Mouse (Mus musculus) erythroblast, embryonic 14.5 days (primary cell): ENCODE results near the gene Igf2r. TPM values are rescaled to one million over a fixed set of nuclear protein-coding genes. Genes with fewer than 3 reads are reported as not detected.

ENCODE experiments used
- H3K27me3 ChIP-seq: 2 replicates; pipeline ENCODE4 v1.6.1; 2012; ENCODE audit warnings: inconsistent platforms; ENCODE audit not compliant: control insufficient read depth
- H3K36me3 ChIP-seq: 2 replicates; pipeline ENCODE4 v1.6.1; 2012; ENCODE audit warnings: mild to moderate bottlenecking, inconsistent platforms; ENCODE audit not compliant: control insufficient read depth
- H3K4me1 ChIP-seq: 2 replicates; pipeline ENCODE4 v1.6.1; 2012; ENCODE audit warnings: inconsistent platforms; ENCODE audit not compliant: control insufficient read depth
- H3K4me3 ChIP-seq: replicated peaks from 2 replicates; pipeline ENCODE3; 2012; ENCODE audit warnings: moderate library complexity, mild to moderate bottlenecking, inconsistent platforms
- H3K9me3 ChIP-seq: 2 replicates; pipeline ENCODE4 v1.6.1; 2012; ENCODE audit warnings: low read length, inconsistent platforms, mixed read lengths; ENCODE audit not compliant: control insufficient read depth
- GATA1 ChIP-seq: IDR thresholded peaks from 2 replicates; pipeline ENCODE4 v1.6.1; 2012; ENCODE audit warnings: low read length, inconsistent platforms, mixed read lengths
- TAL1 ChIP-seq: IDR thresholded peaks from 3 replicates; pipeline ENCODE4 v1.6.1; 2012; ENCODE audit warnings: low read length, inconsistent platforms, mixed read lengths
- polyA plus RNA-seq: library from polyadenylated mRNA; stranded (reverse); fragments of >175 nt; gene quantifications from 2 replicates; pipeline ENCODE4 v1.2.3, GENCODE M21; 2012

Igf2r gene
- polyA plus RNA-seq, 1 experiment: 0.26 TPM

DNA sequence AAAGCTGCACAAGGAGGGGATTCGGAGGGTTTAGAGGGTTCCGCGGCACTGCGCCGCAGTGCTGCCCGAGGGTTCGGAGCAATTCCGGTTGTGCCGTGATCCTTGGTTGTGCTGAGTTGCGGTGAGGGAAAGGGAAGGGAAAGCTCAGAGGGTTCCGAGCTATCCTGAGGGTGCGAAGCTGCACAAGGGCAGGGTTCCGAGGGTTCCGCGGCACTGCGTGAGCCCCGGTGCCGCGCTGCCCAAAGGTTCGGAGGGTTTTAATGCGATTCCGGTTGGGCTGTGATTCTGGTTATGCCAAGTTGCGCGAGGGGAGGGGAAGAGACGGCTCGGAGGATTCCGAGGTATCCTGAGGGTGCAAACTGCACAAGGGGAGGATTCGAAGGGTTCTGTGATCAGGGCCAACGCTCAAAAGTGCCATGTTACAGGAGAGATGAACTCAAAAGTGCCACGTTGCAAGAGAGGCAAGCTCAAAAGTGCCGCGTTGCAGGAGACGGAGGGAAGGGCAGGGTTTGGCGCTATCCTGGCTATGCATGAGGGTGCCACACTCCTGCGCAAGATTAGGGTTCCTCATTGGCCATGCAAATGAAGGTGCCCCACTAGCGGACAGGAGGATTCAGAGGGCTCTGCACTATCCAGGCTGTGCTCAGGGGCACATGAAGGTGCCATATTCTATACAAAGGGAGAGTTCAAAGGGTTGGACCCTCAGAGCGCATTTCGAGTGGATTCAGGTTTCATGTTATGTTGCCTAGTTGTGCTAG, 27.1 kb downstream of the Igf2r start:
- peak overlapping the region; percentile 60 for H3K4me3 ChIP-seq

DNA sequence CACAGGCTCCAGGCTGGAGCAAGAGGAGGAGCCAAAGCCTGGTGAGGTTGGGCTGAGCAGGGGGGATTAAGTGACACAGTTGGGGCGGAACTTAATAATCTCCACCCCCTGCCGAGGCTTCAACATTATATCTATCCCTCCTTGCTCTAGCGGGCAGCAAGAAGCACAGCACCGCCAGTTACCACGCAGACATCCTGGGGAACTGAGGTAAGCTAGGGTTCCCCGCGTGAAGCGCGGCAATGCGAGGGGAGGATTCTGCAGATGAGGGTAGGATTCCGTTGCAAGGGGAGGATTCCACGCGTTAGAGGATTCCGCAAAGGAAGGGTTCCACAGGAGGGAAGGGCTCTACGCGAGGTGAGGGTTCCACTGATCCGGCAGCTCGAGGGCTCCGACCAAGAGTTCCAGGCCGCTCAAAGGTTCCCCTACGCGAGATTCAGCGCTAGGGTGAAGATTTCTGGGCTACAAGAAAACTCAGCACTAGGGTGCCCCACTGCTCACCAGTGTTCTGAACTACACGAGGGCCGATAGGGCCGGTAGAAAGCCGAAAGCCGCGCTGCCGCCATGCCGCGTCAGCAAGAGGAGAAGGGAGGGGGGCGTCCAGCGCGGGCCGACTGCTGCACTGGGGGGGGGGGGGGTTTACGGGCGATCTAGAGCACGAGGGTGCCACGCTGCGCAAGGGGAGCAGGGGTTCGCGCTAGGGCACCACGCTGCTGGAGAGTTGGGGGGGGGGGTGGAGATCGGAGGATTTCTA, 28.1 kb downstream of the Igf2r start:
- Histone ChIP-seq H3K4me3 (peak overlapping the region; percentile 60), H3K4me1 (peaks cover 53% of the 10 kb centered on the region), H3K27me3 (peaks cover 11% of the 10 kb centered on the region), H3K36me3 (peaks cover 49% of the 10 kb centered on the region), H3K9me3 (peaks cover 17% of the 10 kb centered on the region)
- TF ChIP-seq TAL1 (no peak), GATA1 (no peak)

More for the DNA sequence above, 27.1 kb downstream of the Igf2r start:
- TF ChIP-seq GATA1 (no peak), TAL1 (no peak)
- Histone ChIP-seq H3K36me3 (peaks cover 45% of the 10 kb centered on the region), H3K27me3 (peaks cover 11% of the 10 kb centered on the region), H3K9me3 (peaks cover 17% of the 10 kb centered on the region), H3K4me1 (peaks cover 55% of the 10 kb centered on the region)

- Histone ChIP-seq H3K4me3 (no peak overlapping the region), H3K4me1 (peaks cover 43% of the 10 kb centered on the region), H3K27me3 (peaks cover 11% of the 10 kb centered on the region), H3K36me3 (peaks cover 47% of the 10 kb centered on the region), H3K9me3 (peaks cover 17% of the 10 kb centered on the region)
- TF ChIP-seq TAL1 (no peak), GATA1 (no peak)
Measured at GRCm38 (mm10) chr17:12740317-12740716, 29.1 kb downstream of the Igf2r start.

DNA sequence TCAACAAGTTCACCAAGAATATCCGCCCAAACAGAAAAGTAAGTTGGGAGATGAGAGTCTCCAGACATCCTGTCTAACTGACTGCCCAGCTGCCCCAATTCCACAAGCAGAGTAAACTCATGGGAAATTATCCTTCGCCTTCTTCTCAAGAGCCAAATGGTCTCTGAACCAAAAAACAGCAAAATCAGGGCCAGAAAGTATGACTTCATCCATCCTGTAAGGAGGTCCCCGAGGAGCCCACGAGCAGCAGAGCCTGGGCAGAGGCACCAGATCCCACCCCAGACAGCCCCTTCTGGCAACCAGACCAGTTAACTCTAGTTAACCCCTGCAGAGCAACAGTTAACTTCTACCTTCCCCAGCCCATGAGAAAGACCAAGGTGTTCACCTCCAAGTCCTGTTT, 29.9 kb downstream of the Igf2r start:
- peaks cover 12% of the 10 kb centered on the region for H3K27me3 ChIP-seq
- TF ChIP-seq TAL1: no peak
- no peak for TF ChIP-seq GATA1
- H3K36me3 ChIP-seq: peaks cover 44% of the 10 kb centered on the region
- peaks cover 17% of the 10 kb centered on the region for H3K9me3 ChIP-seq
- H3K4me3 ChIP-seq: no peak overlapping the region
- peaks cover 35% of the 10 kb centered on the region for H3K4me1 ChIP-seq

DNA sequence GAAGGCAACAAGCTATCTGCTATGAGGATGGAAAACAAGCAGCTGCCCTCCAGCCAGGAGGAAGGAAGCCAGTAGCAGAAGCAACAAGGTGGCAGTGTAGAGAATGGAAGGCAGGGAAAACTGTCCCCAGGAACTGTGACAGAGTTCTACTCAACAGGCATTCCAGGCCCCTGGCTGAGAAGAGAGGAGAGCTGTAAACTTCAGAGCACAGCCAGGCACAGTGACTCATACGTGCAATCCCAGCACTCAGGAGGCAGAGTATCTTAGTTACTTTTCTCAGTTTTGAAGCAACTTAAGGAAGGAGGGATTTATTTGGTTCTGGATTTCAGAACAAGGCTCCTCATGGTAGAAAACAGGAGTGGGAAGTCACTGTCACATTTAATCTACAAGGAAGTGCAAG, 31.5 kb downstream of the Igf2r start:
- Histone ChIP-seq H3K9me3 (peaks cover 16% of the 10 kb centered on the region), H3K27me3 (peaks cover 21% of the 10 kb centered on the region), H3K4me1 (peaks cover 29% of the 10 kb centered on the region), H3K36me3 (peaks cover 38% of the 10 kb centered on the region), H3K4me3 (no peak overlapping the region)
- TF ChIP-seq GATA1: no peak
- TF ChIP-seq TAL1: no peak

DNA sequence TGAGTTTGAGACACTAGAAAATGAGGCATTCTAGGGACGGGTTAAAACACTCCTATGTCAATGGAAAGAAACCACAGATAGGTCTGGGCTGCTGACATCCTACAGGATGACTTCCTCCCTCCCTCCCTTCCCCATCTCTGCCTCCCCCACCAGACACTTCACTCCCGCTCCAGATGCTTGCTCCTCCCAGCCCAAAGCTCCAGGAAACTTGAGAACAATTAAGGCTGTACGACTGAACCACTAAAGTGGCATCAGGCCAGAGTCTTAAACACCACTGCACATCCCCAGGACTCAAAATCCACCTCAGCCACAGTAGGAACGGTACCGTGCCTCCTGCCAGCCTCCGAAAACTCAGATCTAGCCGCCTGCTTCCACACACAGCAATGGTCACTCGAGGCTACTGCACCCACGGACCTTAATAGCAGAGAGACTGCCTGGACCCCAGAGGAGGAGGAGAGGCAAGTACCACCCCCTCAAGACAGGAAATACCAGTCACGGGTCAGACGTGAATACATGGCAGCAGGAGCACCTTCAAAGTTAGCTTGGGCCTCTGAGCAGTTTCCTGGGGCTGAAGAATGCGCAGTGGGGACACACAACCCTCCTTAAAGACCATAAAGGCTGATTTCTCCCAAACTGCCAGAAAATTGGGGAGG, 35.1 kb downstream of the Igf2r start:
- Histone ChIP-seq H3K4me3 (no peak overlapping the region), H3K9me3 (no peaks in the 10 kb centered on the region), H3K4me1 (peaks cover 3% of the 10 kb centered on the region; the same call in 1 of the 2 replicates), H3K36me3 (peaks cover 31% of the 10 kb centered on the region), H3K27me3 (peaks cover 10% of the 10 kb centered on the region)
- no peak for TF ChIP-seq TAL1

- peaks cover 34% of the 10 kb centered on the region for H3K36me3 ChIP-seq
- no peaks in the 10 kb centered on the region for H3K9me3 ChIP-seq
- H3K4me1 ChIP-seq: peaks cover 3% of the 10 kb centered on the region; the same call in 1 of the 2 replicates
- H3K27me3 ChIP-seq: peaks cover 10% of the 10 kb centered on the region
- no peak overlapping the region for H3K4me3 ChIP-seq
- TF ChIP-seq TAL1 (no peak), GATA1 (no peak)
Measured at GRCm38 (mm10) chr17:12733128-12733527, 36.3 kb downstream of the Igf2r start.

DNA sequence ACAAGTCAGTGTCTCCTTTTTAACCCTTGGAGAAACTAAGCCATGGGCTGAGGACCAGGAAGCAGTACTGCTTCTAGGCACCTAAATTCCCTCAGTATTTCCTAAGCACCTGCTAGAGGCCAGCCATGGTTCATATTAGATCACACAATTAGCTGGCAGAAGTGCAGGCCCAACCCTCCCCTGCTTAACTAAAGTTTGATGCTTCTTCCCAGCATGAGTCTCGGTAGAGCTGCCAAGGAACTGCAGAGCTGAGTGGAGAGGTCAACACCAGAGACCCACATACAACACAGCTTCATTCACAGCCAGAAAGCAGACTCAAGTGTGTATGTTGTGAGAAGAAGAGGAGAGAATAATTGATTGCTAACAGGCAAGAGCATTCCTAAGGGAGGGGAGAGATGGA, 40.9 kb downstream of the Igf2r start:
- peaks cover under 1% of the 10 kb centered on the region for H3K27me3 ChIP-seq
- no peaks in the 10 kb centered on the region for H3K9me3 ChIP-seq
- H3K4me3 ChIP-seq: no peak overlapping the region
- peaks cover 38% of the 10 kb centered on the region for H3K36me3 ChIP-seq
- TF ChIP-seq GATA1: no peak
- TF ChIP-seq TAL1: no peak
- H3K4me1 ChIP-seq: peaks cover 24% of the 10 kb centered on the region

GRCm38 (mm10) chr17:12727748-12728147, 41.7 kb downstream of the Igf2r start:
- Histone ChIP-seq H3K27me3 (no peaks in the 10 kb centered on the region), H3K4me1 (peaks cover 24% of the 10 kb centered on the region), H3K4me3 (no peak overlapping the region), H3K36me3 (peaks cover 37% of the 10 kb centered on the region), H3K9me3 (no peaks in the 10 kb centered on the region)
- TF ChIP-seq TAL1: no peak
- no peak for TF ChIP-seq GATA1
